Mouse (Mus musculus) 3134 (cell line): ENCODE measurements around the gene Shisa5.

Experiments
- DNase-seq: peaks from one replicate; pipeline ENCODE4 v3.0.0-alpha.2; 2011; ENCODE audit warnings: low spot score; ENCODE audit not compliant: insufficient read length; ENCODE audit errors: extremely low read depth

The Shisa5 gene

DNA sequence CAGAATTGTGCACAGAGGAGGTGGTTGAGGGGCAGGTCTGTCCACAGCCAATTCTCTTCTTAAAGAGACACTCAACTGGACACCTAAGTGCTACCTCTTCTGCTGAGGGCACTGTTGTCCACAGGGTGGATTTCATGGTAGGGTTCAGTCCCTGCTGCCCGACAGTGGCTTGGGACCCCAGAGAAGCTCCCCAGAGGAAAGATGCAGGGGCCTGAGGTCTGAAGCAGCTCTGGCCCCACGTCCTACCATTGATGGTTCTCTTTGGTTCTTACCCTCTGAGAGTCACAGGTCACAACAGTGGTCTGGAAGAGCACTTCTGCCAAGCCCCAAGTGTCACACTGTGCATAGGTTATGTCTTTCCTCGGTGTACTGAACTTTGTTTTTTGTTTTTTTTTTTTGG lies 15.0 kb downstream of the Shisa5 start:
- no peak for DNase-seq

DNA sequence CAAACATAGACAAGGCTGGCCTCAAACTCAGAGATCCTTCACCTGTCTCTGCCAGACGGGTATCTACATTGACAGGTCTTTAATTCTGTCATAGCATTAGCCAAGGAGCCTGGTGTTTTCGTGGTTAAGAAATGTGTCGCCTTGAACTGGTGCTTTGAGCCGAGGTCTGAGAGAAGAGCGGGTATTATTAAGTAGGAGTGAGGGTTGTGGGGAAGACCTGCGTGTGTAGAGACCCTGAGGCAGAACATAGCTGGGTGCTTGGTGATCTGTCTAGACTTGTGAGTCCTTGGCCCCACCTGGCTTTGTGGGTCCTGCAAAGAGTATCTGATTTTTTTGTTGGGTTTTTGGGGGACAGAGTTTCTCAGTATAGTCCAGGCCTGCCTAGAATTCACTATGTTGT lies 15.5 kb downstream of the Shisa5 start:
- DNase-seq = no peak

DNA sequence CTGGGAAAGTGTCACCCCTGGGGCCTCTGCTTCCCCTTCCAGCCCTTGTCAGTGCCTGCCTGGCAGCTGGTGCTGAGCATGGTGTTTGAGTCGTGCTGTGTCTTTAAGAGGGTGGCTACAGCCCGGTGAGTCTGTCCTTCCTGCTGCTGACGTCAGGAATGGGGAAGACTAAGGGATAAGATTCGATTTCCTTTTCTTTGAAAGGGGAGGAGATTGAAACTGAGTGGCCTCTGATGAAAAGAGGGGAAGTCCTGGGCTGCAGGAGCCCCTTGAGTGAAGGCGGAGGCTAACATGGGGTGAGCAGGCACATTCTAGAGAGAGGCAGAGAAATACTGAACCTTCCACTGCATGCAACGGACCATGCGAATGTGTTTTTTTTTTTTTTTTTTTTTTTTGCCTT lies 16.3 kb downstream of the Shisa5 start:
- DNase-seq = peak; percentile 34

DNA sequence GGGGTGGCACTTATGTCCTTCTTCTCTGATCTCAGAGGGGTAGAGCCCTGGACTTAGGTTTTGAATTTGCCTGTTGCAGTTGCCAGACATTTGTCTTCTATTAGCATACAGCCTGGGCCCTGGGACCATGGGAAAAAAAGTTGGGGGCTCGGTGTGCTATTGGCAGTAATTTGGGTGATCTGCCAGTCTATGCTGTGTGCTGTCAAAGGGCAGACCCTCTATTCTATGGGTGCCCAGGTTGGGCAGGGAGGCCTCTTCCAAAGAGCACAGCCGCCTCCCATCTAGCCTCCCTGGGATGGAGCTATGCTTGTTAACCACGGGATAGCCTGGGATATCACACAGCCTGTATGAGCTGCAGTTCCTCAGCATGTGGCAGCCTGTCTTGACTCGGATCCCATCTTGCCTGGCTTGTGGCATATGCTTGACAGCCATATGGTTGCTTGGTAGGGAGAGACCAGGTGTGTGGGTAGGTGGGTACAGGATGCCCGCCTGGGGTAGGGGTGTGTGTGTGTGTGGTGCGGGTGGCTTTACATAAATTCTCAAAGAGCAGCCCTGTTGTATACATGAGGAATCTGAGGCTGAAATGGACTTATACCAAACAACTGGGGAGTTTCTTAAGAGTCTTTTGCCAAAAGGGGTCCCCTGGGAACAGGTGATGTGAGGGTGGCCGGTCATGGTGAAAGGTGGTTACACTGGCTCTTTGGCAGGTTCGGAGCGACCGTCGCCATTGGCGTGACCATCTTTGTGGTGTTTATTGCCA lies 17.1 kb downstream of the Shisa5 start:
- no peak for DNase-seq

DNA sequence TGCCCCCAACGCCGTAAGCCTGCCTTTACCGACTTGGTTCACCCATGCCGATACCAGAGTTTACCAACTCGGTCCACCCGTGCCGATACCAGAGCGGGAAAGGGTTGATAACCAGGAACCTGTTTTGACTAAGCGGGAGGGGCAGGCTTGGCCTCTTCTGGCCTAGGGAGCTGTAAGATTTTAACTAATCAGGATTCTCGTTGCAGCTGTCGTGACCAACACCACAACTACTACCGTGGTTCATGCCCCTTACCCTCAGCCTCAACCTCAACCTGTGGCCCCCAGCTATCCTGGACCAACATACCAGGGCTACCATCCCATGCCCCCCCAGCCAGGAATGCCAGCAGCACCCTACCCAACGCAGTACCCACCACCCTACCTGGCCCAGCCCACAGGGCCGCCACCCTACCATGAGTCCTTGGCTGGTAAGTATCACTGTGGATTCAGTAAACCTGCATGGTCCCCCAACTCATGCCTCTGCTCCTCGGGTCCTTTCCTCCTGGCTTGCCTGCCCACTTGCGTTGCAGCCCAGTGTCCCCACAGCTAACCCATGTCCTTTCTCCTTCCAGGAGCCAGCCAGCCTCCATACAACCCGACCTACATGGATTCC lies 17.8 kb downstream of the Shisa5 start:
- no peak for DNase-seq

DNA sequence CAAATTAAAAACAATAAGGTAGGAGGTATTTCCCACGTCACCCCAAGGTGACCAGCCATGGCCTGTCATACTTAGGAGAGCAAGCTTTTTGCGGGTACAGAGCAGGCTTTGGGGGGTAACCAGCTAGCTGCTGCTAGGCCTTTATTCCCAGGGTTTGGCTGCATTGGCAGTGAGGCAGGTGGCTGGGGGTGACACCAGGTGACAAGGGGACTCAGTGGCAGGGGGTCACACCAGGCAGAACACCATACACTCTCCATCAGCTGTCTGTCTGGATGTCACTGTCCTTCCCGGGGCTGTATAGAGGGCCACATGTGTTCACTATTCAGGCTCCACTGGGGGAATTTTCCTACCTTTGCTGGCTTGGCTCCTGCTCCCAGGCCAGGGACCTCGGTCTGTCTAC lies 18.6 kb downstream of the Shisa5 start:
- DNase-seq = no peak

DNA sequence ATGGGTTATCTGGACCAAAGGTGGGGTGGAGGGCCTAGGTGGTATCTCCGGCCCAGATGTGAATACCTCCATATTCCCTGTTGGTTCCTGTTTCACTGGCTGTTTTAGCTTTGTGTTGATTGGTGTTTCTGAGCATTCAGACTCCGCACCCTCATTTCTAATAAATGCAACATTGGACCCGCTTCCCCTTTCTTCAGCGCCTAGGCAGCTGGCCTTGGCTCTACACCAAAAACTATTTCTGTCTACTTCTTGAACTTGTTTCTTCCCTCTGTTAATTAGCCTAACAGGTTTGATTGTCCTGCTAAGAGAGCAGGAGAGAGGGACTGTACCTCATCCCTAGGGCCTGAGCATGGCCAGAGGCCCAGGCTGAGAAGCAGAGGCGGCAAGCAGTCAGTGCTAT lies 19.2 kb downstream of the Shisa5 start:
- DNase-seq = no peak

DNA sequence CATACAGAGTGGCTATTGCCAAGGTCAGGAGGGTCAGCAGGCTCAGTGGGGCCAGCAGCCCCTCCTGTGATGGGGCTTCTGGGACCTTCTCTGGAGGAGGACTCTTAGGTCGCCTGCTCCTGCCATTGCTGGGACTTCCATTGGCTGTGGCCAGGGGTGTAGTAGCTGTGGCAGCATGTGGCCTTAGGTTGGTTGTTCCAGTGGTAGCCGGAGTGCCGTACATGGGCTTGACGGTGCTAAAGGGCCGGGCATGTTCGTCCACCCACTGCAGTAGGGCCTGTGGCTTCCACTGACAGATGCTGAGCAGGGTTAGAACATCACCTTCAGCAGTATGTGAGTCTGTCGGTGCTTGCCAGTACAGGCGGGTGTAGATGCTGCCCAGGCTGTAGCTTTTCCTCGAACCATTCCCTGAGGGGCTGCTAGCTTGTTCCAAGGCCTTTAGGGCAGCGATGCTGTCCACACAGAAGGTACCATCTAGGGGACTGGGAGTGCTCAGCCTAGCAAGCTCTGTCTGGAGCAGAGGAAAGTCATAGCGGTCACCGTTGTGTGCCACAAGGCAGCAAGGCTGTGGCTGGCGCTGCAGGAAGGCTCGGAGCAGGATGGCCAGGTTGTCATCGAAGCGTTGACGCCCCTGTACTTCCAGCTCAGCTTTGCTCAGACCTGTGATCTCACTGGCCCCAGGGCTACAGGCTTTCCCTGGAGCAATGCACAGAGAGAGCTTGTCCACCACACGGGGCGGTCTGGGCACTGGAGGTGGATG lies 19.8 kb downstream of the Shisa5 start:
- no peak for DNase-seq

DNA sequence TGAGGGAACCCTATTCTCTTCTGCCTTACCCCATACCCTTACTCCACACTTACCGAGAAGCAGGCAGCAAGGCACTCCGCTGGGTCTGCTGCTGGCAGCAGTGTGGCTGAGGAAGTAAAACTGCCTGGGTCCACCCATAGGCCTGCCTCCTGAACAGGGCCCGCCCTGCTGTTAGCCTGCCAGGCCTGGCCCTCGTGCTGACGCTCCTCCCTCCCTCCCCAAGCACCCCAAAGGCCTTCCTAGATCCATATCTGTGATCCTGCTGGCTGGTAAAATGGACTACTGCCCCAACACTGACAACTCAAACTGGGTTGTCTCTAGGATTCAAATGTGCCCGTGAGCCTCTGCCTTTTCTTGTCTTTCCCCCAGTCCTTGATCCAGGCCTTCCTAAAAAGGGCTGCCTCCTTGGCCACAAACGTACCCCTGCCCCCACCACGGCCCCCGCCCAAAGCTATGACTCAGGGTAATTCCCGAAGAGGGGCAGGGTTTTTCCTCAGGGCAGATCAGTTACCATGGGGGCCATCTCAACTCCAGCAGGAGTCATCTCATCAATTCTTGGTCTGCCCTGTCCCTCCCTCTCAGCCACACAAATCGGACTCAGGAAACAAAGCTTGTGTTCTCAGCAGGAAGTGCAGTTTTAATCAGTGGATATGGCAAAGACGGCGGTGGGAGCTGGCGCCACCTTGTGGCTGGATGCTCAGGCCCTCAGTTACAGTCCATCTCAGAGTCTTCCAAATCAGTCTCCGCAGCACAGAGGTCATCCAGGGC lies 21.0 kb downstream of the Shisa5 start, which contains the start of gene Trex1:
Gene Trex1, minus strand, starts transcription at position 599 of the 768 bp plus-strand sequence.
- peak; percentile 87 for DNase-seq

DNA sequence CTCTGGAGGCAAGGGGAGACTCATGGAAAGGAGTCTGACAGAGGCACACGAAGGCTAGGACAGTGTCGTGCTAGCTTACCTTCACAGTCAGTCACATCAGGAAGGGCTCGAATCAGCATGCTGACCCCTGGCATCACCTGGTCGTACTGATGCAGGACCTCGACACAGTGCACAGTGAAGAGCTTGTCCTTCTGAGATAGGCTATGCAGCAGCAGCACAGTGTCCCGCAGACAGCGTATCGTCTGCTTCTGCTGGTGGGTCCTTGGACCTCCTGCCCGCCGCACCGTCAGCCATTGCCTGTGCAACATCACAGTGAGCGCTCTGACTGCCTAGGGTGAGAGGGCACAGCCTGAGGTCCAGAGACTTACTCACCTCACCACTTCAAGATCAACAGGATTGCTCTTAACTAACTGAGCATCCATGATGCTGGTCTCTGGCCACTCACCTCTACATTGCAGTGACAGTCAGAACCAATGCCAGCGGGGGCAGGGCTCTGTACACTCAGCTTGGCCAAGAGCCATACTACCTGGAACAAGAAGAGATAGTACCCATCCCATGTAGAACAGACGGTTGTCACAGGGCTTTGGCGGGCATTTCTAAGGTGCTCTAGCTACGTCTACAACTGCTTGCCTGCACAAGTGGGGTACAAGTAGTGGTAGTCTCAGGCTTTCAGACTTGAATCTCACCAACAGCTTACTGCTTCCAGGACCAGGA lies 22.0 kb downstream of the Shisa5 start:
- no peak for DNase-seq

DNA sequence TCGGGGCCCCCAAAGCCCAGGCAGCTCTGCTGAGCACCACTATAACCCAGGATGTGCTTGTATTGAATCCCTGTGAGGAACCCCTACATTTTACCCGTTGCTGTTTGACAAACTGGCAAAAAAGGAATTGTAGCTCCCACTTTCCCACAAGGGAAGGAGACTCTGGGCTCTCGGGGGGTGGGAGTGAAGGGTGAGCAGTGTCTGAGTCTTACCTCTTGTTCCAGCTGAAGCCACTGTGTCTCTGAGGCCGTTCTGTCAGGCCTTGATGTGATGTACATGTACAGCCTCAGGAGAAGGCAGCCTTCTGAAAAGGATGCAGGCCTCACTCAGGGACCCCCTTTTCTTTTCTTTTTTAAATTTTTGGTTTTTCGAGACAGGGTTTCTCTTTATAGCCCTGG lies 22.5 kb downstream of the Shisa5 start:
- no peak for DNase-seq

DNA sequence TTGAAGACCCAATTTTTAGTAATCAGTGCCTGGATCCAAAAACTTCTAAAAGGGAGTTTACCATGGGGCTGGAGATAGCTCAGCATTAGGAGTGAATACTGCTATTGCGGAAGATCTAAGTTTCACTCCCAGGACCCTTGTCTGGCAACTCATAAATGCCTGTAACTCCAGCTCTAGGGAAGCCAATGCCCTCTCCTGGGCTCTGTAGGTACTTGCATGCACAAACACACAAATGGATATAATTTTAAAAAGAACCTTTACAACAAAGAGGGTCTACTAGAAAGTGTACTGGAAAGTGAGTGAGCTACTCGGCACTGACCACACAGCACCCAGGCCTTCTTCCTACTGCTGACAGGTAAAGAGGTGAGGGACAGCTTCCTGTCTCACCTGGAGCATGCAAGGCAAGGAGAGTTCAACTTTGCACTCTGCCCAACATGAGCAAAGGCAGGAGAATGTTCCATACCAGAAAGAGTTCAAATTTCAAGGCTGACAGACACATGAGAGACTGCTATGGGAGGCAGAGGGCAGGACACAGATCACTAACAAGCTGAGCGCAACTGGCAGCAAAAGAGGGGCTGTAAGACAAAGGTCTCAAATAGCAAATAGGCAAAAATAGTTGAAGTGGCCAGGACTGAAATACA lies 29.9 kb downstream of the Shisa5 start:
- DNase-seq = no peak

DNA sequence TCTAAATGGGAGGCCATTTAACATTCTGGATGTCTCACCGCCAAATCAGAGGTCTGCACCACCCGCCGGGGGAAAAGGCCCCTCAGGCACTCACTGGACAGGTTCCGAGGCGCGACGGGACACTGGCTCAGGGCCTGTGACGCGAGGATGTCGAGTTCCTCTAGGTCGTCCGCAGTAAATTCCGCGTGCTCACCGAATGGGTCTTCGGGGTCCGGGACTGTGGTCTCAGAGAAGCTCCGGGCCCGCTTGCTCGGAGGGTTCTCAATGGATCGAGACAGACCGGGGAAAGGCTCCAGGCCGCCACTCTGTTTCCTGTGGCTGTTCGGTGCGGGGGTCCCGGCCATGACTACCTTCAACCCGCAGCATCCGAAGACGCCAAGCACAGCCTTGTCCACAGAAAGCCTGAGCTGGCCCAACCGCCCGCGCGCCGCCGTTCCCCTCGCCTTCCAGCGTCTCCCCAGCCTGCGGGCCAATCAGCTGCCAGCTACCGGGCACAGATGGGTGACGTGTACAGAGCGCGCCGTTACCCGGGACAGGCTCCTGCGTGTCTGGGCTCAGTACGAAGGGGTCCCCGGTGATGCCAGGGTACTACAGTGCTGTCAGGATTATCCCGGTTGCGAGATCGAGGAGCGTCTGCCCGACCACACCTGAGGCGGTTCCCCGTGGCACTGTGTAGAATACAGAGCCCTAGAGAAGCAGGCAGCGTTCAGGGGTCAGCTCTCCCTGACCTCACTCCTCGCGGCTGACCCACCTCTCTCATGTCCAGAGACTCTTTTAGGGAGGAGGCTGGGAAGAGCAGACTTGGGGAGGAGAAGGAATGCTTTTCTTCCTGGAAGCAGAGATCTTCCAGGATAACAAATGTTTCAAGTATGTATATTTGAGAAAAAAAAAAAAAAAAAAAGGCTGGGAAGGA lies 35.6 kb downstream of the Shisa5 start, which contains the start of gene Atrip:
Gene Atrip, minus strand, starts transcription at position 464 of the 913 bp plus-strand sequence.
- DNase-seq = peak; percentile 88

DNA sequence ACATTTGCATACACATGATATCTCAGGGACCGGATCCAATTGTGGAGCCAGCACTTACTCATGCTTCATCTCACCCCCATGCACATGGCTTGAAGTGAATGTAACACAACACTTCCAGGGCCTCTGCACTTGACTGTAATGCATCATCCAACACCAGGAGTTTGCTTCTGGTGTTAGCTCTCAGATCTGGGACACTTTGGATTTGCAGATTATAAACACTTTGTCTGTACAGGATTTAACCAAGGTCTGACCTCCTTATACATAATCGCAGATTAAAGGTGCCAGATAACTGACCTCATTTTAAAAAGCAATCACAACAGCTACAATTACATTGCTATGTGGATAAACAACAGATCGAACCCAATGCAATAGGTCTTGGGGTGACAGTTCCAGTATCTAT lies 42.2 kb downstream of the Shisa5 start:
- DNase-seq = no peak

DNA sequence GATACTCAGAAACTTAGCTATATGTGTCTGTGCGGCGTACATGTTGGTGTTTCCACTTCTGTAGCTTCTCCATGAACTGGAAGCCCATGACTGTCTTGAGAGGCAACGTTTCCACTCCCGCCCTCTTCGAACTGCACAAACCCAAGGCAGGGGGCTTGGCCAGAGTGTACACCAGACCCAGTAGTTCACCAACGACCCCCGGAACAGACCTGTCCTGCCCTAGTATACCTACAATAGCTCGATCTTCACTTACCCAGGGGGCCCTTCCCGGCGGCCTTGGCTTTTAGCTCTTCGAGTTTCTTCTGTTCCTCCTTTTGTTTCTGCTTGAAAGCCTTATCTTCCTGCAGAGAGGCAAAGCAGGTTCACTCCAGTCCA lies 43.4 kb downstream of the Shisa5 start:
- no peak for DNase-seq

DNA sequence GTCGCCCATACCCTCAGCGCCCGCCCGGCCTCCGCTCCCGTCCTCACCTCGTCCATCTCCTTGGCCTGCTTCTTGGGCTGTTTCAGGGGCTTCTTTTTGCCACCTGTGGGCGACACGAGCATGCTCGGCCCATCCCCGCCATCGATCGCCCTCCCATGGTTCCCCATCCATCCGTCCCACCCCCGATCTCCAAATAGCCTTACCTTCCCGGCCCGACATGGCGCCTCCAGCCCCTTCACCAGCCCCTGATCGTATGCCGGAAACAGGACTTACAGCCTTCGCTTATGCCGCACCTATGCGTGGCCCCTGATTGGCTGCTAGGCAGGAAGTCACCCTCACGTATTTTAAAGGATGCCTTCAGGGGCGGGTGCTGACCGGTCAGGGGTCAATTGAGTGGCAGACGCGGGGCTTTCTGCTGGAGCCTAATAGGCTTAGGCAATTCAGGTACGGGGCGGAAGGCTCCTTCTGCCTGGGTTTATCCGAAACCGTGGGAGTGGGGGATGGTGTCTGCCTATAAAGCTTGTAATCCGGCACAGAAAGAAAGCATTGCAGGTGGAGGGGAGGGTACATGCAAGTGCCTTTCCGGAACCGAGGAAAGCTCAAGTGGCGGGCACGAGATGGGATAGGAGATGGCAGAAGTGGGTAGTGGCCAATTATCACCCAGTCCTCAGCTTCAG lies 43.9 kb downstream of the Shisa5 start, which contains the start of the genes Ccdc51 and Tma7:
Gene Ccdc51, plus strand, starts transcription at position 370 of the 677 bp plus-strand sequence.
Gene Tma7, minus strand, starts transcription at position 464 of the 677 bp plus-strand sequence.
- DNase-seq = peak; percentile 85

DNA sequence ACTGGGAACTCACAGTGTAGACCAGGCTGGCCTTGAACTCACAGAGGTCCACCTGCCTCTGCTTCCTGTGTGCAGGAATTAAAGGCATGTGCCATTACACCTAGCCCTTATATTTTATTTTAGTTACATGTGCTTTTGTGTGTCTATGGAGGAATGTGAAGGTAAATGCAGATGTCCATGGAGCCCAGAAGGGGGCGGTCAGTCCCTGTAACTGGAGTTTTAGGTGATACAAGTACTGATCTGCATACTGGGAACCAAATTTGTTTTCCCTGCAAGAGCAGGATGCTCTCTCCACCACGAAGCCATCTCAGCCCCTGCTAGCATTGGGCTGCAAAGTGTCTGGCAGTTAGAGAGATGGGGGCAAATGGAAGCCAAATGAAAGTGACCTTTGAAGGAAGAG lies 46.6 kb downstream of the Shisa5 start:
- DNase-seq = no peak

DNA sequence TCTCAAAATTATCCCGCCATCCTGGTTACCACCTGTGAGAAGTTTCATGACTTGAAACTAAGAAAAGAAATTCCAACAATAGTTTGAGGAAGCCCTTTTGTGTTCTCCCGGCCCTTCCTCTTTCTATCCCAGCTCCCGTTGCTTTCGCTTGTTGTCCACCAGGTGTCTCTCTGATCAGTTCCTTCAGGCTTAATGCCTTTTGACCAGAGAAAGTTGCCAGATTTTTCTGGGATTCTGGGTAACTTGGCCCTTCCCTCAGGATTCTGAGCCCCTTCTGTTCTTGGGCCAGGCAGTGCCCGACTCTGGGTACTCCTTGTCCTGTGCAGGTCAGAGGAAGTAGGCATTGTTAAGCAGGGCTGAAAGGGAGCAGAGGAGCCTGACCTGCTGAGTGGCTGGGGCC lies 49.6 kb downstream of the Shisa5 start:
- DNase-seq = no peak
